Mouse (Mus musculus) neural tube, embryonic 14.5 days (tissue): ENCODE data around the gene Klhdc4. TPM values are rescaled to one million over a fixed set of nuclear protein-coding genes. Genes with fewer than 3 reads are reported as not detected.

Source experiments
- ATAC-seq: fragments of 200-750 bp; cut with Nextera tagmentation; 2 replicates; pipeline ENCODE4 v1.8.0; 2017; ENCODE audit warnings: low read depth, mild to moderate bottlenecking, moderate TSS enrichment, moderate library complexity
- H3K27ac ChIP-seq: fragments of 300-500 bp; sonication (generic); 2 replicates; pipeline ENCODE4 v1.5.1; 2014; ENCODE audit warnings: low read depth, mild to moderate bottlenecking, control low read depth, low read length, moderate library complexity, mixed read lengths
- H3K27me3 ChIP-seq: fragments of 300-500 bp; sonication (generic); 2 replicates; pipeline ENCODE4 v1.6.1; 2014; ENCODE audit warnings: low read length; ENCODE audit not compliant: control insufficient read depth, insufficient read depth
- H3K36me3 ChIP-seq: fragments of 300-500 bp; sonication (generic); 2 replicates; pipeline ENCODE4 v1.6.1; 2014; ENCODE audit warnings: low read length, mixed read lengths; ENCODE audit not compliant: control insufficient read depth, insufficient read depth
- H3K4me1 ChIP-seq: fragments of 300-500 bp; sonication (generic); 2 replicates; pipeline ENCODE4 v1.6.1; 2014; ENCODE audit warnings: low read length; ENCODE audit not compliant: control insufficient read depth, insufficient read depth
- H3K4me2 ChIP-seq: fragments of 300-500 bp; sonication (generic); 2 replicates; pipeline ENCODE4 v1.6.1; 2014; ENCODE audit warnings: mild to moderate bottlenecking, low read depth, low read length, control low read depth
- H3K4me3 ChIP-seq: fragments of 300-500 bp; sonication (generic); 2 replicates; pipeline ENCODE4 v1.5.1; 2014; ENCODE audit warnings: low read depth, low read length, control low read depth, mixed read lengths
- H3K9ac ChIP-seq: fragments of 300-500 bp; sonication (generic); replicated peaks from 2 replicates; pipeline ENCODE4 v1.6.1; 2014; ENCODE audit warnings: low read depth, mild to moderate bottlenecking, control low read depth, low read length, mixed read lengths
- H3K9me3 ChIP-seq: fragments of 300-500 bp; sonication (generic); 2 replicates; pipeline ENCODE4 v1.6.1; 2016; ENCODE audit warnings: low read length; ENCODE audit not compliant: control insufficient read depth
- WGBS: fragments of 180-500 bp; shearing (Covaris S2); extraction: QIAGEN DNeasy Blood & Tissue Kit; methylation state at CpG from one replicate; pipeline ENCODE4 v1.1.7; 2014; 5-methylcytosine and 5-hydroxymethylcytosine counted together
- polyA plus RNA-seq: library from polyadenylated mRNA; unstranded; fragments of >200 nt; fragmentation: Nextera tagmentation; extraction: Ambion mirVana; gene quantifications from 2 replicates; pipeline ENCODE4 v1.2.1, GENCODE M21; 2014

The Klhdc4 gene
- polyA plus RNA-seq, 1 experiment from 2014 or later = 43.7 TPM

DNA sequence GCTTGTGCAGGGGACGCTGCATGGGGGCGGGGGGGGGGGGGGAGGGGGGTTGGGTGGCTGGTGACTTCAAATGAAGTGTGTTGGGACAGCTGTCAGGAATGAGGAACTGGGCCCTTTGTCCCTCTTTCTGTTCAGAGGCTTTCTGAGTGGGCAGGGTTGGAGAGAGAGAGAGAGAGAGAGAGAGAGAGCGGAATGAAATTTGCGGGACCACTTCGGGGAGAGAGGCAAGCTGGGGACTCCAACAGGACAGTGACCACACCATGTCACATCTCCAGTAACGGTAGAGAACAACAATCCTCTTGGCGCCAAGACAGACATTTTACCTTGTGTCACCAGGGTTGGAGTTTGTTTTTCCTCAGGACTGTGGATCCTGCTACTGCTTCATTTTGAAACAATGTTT lies 15.4 kb upstream of the Klhdc4 start:
- ATAC-seq = no peak
- WGBS = 51% methylated on average over 5 of the region's 7 CpGs
- no peak overlapping the region for H3K4me3 ChIP-seq

DNA sequence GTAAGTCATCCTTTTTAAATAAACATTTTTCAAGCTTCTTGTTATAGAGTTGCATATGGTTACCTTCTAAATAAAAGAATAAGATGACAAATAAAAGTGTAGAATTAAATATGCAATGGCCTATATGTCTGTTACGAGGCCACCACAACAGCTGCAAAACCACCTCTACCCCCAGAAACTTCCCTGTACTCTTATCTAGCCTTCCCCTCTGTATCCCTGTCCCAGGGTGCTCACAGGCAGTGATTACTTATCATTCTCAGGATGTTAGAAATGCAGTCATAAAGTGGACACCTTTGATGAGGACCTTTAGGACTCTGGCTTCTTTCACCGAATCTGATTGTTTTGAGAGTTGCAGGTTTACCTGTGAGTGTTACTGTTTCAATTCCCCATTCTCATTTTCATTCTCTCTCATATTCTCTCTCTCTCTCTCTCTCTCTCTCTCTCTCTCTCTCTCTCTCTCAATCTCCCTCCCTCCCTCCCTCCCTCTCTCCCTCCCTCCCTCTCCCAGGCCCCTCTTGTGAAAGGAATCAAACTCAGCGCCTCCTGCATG lies 13.9 kb upstream of the Klhdc4 start:
- H3K9me3 ChIP-seq = no peaks in the 10 kb centered on the region
- H3K4me2 ChIP-seq = no peak overlapping the region
- ATAC-seq = no peak
- H3K27ac ChIP-seq = no peak overlapping the region
- WGBS = 75% methylated on average over 3 of the region's 3 CpGs
- no peaks in the 10 kb centered on the region for H3K4me1 ChIP-seq
- no peak overlapping the region for H3K4me3 ChIP-seq
- no peaks in the 10 kb centered on the region for H3K27me3 ChIP-seq
- H3K36me3 ChIP-seq = no peaks in the 10 kb centered on the region
- H3K9ac ChIP-seq = no peak overlapping the region

More for the DNA sequence above, 15.4 kb upstream of the Klhdc4 start:
- no peak overlapping the region for H3K9ac ChIP-seq
- H3K27me3 ChIP-seq = no peaks in the 10 kb centered on the region
- H3K27ac ChIP-seq = no peak overlapping the region
- no peaks in the 10 kb centered on the region for H3K9me3 ChIP-seq
- H3K4me1 ChIP-seq = no peaks in the 10 kb centered on the region
- H3K4me2 ChIP-seq = no peak overlapping the region
- no peaks in the 10 kb centered on the region for H3K36me3 ChIP-seq

DNA sequence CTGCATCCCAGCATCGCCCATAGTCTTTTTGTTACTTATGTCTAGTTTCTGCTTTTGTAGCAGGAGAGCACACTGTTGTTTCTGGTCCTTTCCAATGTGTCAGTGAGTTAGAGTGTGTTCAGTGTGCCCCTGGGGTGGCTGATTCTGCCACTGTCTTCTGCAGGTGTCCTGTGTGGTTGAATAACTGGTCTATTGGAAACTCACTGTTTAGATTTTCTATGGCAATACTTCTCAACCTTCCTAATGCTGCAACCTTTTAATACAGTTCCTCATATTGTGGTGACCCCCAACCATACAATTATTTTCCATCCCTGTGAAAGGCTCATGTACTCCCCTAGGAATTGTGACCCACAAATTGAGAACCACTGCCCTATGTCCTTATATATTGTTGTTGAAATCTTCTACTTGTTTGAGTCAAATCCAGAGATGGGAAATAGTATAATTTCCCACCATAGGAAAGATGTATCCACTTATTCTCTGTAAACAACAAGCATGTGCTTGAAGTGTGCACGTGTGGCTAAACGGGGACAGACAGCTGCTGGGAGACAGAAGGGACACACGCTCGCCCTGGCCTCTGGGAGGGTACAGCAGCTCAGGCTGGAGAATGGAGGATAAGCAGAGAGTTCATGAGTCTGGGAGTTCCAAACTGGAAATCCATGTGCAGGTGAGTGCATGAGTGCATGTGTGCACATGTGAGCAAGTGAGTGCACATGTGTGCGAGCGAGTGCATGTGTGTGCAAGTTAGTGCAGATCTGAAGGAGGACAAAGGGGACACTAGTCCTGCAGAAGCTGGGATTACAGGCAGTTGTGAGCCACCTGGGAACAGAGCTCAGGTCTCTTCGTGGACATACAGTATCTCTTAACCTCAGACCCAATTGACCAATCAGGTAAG lies 12.9 kb upstream of the Klhdc4 start:
- Histone ChIP-seq H3K4me3 (no peak overlapping the region), H3K27me3 (no peaks in the 10 kb centered on the region), H3K27ac (no peak overlapping the region), H3K4me1 (no peaks in the 10 kb centered on the region), H3K4me2 (no peak overlapping the region), H3K9ac (no peak overlapping the region), H3K9me3 (no peaks in the 10 kb centered on the region), H3K36me3 (no peaks in the 10 kb centered on the region)
- 90% methylated on average over 8 of the region's 8 CpGs for WGBS
- ATAC-seq = no peak

DNA sequence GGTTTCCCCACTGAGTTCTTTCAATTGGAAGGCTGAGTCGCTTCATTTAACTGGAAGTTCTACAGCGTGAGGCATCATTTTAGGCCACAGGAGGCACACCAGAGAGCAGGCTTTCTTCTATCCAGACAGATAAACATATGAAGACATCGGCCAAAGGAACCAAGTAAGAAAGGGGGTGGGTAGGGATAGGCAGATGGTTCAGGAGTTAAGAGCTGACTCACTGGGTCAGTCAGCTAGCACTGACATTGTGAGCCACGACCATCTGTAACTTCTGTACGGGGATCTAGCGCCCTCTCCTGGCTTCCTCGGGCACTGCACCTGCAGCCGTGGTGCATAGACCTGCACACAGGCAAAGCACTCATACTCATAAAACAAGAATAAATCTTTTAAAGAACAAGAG lies 11.9 kb upstream of the Klhdc4 start:
- Histone ChIP-seq H3K36me3 (no peaks in the 10 kb centered on the region), H3K4me2 (no peak overlapping the region), H3K27me3 (no peaks in the 10 kb centered on the region), H3K4me1 (no peaks in the 10 kb centered on the region), H3K27ac (no peak overlapping the region), H3K4me3 (no peak overlapping the region), H3K9me3 (no peaks in the 10 kb centered on the region), H3K9ac (no peak overlapping the region)
- WGBS = 55% methylated on average over 8 of the region's 8 CpGs
- no peak for ATAC-seq

DNA sequence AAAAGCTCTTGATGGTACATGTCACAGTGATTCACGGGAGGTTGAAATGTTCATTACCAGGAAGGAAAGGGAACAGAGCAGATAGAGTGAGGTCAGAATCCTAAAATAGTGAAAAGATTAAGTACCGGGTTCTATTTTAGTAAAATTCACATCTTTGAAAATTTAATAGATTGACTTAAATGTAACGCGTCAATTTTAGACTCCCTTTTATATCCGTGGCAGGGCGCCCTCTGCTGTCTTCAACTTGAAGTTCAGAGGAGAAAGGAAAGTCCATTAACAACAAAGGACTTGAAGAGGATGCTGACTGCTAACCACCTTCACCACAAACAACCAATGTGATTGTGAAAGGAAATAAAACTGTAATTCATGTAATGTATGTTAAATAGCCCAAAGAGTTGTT lies 3.1 kb upstream of the Klhdc4 start:
- peaks cover 13% of the 10 kb centered on the region for H3K4me1 ChIP-seq
- H3K4me2 ChIP-seq = no peak overlapping the region
- no peaks in the 10 kb centered on the region for H3K36me3 ChIP-seq
- no peak for ATAC-seq
- H3K4me3 ChIP-seq = no peak overlapping the region
- H3K27me3 ChIP-seq = no peaks in the 10 kb centered on the region
- no peaks in the 10 kb centered on the region for H3K9me3 ChIP-seq
- H3K27ac ChIP-seq = no peak overlapping the region
- 20% methylated on average over 6 of the region's 6 CpGs for WGBS
- no peak overlapping the region for H3K9ac ChIP-seq

DNA sequence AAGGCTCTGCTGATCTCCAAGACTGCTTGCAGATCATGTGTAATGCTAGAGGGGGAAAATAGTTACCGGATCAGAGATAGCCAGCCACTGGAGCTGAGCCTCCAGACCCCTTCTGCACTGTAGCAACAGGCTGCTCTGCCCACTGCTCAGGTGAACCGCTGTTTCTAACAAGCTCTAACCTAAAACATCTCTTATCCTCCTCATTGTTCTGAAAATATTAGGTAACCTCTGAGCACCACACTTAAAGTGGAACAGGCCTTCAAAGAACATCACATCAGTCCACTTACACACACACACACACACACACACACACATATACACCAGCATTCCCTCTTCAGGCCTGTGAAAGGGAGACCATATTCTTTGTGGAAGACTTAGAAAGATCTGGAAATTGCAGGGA lies 2.7 kb upstream of the Klhdc4 start:
- no peak overlapping the region for H3K4me2 ChIP-seq
- peaks cover 13% of the 10 kb centered on the region for H3K4me1 ChIP-seq
- no peaks in the 10 kb centered on the region for H3K27me3 ChIP-seq
- H3K9ac ChIP-seq = no peak overlapping the region
- ATAC-seq = no peak
- H3K4me3 ChIP-seq = no peak overlapping the region
- no peaks in the 10 kb centered on the region for H3K9me3 ChIP-seq
- H3K36me3 ChIP-seq = no peaks in the 10 kb centered on the region
- no peak overlapping the region for H3K27ac ChIP-seq
- 78% methylated on average over 2 of the region's 2 CpGs for WGBS

DNA sequence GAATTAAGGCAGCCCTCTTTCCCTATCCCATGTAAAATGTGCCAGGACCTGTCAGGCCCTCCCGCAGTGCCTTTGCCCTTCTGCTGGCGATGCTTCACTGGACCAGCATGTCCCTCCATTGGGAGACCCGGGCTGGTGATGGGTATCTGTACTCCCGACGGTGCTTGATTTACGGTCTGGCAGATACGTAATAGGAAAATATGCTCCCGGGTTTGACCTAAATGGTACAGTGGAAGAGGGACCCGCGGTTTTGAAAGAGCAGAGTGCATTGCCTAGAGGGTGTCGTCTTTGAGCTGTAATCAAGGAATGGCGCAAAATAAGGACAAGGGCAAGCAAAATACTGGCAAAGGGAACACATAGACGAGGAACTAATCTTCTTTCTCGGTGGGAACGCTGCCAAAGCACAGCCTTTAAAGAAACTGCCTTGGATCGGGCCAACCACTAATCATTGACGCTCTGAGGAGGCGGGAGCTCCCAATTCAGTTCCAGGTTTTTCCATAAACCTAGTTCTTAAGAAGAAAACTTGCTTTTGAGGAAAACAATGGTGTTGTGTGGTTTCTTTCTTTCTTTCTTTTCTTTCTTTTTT lies 501 bp upstream of the Klhdc4 start:
- Histone ChIP-seq H3K9me3 (no peaks in the 10 kb centered on the region), H3K36me3 (no peaks in the 10 kb centered on the region), H3K27me3 (no peaks in the 10 kb centered on the region), H3K27ac (peak overlapping the region; percentile 85), H3K4me2 (peak overlapping the region; percentile 96), H3K9ac (peak overlapping the region; percentile 80), H3K4me3 (peak overlapping the region; percentile 88), H3K4me1 (peaks cover 13% of the 10 kb centered on the region)
- ATAC-seq = peak; percentile 82; the same call in 1 of the 2 replicates
- 17% methylated on average over 18 of the region's 18 CpGs for WGBS

DNA sequence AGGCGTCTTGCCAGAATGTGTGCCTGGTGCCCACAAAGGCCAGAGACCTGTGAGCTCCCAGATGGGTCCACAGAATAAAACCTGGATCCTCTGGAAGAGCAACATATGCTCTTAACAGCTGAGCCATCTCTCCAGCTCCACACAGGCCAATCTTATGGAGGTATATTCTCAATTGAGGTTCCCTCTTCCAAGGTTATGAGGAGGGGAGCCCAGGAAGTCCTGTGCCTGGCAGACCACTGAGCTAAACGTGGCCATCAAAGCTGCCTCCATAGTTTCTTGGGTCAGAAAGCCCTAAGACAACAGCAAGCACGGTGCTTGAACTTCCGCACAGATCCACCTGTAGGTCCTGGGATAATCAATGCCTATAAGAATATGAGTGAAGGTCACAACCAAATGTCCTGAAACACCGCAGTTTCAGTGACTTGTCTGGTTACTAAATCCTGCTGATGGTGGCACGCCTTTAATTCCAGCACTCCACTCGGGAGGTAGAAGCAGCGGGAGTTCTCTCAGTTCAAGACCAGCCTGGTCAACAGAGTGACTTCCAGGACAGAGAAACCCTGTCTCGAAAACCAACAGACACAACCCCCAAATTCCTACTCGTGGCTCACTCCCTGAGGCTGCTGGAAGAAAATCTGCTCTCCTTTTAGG lies 869 bp downstream of the Klhdc4 start:
- H3K36me3 ChIP-seq = no peaks in the 10 kb centered on the region
- H3K4me3 ChIP-seq = peak overlapping the region; percentile 88
- no peaks in the 10 kb centered on the region for H3K9me3 ChIP-seq
- ATAC-seq = no peak
- peak overlapping the region; percentile 96 for H3K4me2 ChIP-seq
- no peak overlapping the region for H3K27ac ChIP-seq
- no peaks in the 10 kb centered on the region for H3K27me3 ChIP-seq
- H3K4me1 ChIP-seq = peaks cover 13% of the 10 kb centered on the region
- peak overlapping the region; percentile 80 for H3K9ac ChIP-seq
- 42% methylated on average over 10 of the region's 10 CpGs for WGBS

DNA sequence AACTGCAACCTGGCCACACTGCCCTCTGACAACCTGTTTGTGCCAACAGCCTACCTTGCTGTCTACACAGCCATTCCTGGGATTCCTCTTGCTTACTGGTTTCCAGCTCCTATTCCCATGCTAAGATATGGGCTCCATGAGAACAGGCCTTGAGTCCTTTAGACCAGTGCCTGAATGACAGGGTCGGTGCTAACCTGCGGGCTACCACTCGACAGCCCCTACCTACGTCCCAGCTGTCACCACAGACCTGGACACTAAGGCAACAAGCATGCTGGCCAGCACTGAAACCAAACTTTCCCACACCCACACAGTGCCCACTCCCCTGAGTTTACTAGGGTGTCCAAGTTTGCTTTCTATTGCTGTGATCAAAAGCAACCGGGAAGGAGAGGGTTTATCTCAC lies 1.6 kb downstream of the Klhdc4 start:
- H3K9me3 ChIP-seq = no peaks in the 10 kb centered on the region
- H3K9ac ChIP-seq = no peak overlapping the region
- H3K4me2 ChIP-seq = no peak overlapping the region
- peaks cover 13% of the 10 kb centered on the region for H3K4me1 ChIP-seq
- no peaks in the 10 kb centered on the region for H3K36me3 ChIP-seq
- no peaks in the 10 kb centered on the region for H3K27me3 ChIP-seq
- 96% methylated on average over 5 of the region's 5 CpGs for WGBS
- H3K27ac ChIP-seq = no peak overlapping the region
- no peak overlapping the region for H3K4me3 ChIP-seq
- ATAC-seq = no peak
